Mouse (Mus musculus): ENCODE measurements around the gene Nhsl1.

- TF ChIP-seq POLR2A (IDR thresholded peaks at IDR 0.05; ENCODE audit: borderline replicate concordance, low read depth, low read length), result no peak
- no peak for TF ChIP-seq CTCF (IDR thresholded peaks at IDR 0.05; ENCODE audit: low read depth, low read length)
Observed at GRCm38 (mm10) chr10:18549321-18550216, 230.8 kb downstream of the Nhsl1 start.
